Mouse (Mus musculus) layer of hippocampus, postnatal 14 days (tissue): ENCODE results near the gene Ttc7. TPM values are rescaled to one million over a fixed set of nuclear protein-coding genes. Genes with fewer than 3 reads are reported as not detected.
"Not testable (repeated sequence)": the region's sequence is repeated elsewhere in the genome, so short reads cannot be mapped to it uniquely, and the experiment has no call there.

Experiments
- DNase-seq, 2 experiments: peaks; one replicate each; pipeline ENCODE4 v3.0.0; 2021 to 2022; ENCODE audit warnings: low spot score in 2 of 2, mixed read lengths in 1 of 2
- total RNA-seq, 2 experiments: library from RNA; stranded (reverse); gene quantifications; 2 replicates each; pipeline ENCODE4 v1.2.3; 2021

Ttc7 gene
- total RNA-seq, 2 experiments from 2014 or later, result 6.8 to 6.9 TPM

DNA sequence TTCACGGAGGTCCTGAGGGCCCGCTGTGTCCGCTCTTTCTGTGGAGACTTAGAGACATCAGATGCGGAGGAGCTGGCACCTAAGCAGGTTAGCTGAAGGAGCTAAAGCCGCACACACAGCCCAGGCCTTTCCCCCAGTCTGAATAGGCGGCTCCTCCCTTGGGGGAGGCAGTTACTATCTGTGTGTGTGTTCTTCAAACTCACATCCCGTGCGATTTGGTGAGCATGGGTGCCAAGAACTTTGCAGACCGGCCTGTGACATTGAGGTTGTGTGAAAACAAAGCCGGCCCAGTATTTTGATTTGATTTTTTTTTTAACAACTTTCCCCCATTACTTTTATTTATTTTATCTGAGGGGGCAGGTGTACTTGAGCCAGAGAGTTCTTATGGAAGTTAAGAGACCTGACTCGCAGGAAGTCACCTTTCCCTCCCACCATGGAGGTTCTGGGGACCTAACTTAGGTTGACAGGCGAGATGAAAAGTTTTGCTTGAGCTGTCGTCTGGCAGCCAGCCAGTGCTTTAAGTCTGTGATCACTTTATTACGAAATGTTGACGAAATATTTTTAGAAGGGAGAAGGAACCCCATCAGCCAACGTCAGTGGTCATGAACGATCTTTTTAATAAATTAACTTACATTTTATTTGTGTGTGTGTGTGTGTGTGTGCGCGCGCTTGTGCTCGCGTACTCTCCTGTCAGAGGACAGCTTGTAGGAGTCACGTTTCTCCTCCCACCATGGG, 3.2 kb downstream of the Ttc7 start:
- no peak for DNase-seq

DNA sequence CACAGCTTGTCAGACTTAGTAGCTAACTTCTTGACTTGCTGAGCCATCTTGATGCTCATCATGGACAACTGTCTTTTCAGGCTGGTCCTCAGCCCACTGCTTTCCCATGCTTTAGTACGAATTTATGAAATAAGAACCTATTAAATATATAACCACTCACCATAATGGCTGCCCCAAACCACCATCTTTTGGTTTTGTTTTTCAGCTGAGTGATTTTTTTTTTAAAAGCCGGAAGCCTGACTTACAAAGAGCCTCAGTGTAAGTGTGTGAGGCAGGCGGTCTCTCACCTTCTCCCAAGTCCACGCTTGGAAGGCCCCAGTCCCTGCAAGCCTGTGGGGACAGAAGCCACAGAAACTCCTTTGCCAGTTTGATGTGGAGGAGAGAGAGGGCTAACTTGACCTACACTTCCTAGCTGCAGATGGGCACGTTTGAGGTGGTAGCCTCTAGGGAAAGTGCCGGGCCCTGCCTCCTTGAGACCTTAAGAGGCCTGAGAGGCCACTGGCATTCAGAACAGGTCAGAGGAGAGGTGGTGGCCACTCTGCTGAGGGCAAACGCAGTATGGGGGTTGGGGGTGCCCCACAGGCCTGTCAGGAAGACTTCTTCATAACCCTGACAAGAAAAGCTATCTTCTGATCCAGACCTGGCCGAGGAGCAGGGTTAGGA, 3.9 kb downstream of the Ttc7 start:
- no peak for DNase-seq

DNA sequence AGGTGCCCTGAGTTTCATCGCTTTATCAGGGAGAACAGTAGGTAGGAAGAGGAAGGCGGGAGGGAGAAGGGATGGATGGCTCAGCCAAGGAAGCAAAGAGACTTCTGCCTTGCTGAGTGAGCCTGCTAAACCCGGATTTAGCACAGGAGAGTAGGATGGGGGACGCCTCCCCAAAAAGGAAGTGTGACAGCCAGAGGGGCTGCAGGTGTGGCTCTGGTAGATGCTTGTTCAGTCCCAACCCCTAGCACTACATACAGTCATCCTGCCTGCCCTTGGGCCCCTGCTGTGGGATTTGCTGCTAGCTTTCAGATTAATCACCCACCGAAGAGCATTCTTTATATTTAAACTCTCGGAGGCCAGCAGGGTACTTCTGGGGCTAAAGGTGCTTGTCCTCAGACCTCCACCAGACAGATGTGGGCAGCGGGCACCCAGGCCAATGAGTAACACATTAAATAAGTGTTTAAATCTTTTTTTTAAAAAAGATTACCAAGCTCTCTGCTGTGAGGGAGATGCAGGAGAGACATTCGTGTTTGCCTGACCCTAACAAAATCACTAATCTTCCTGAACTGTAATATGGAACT, 4.6 kb downstream of the Ttc7 start:
- no peak for DNase-seq

DNA sequence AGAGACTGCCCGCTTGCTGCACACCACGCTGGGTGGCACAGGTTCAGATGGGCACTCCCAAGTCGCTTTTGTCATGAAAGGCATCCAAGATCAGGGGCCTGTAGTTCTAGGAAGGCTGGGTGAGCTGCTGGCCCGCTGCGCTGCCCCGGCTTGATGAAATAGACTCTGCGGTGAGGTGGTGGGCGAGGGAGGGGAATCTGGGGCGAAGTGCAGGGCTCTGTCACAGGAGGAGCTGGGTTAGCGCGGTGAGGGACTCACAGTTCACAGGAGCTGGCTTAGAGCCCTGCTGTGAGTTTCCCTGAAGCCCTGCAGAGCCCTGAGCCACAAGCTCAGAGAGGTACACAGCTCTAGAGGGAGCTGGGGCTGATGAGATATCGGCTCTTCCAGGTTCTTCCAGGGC, 5.4 kb downstream of the Ttc7 start:
- DNase-seq, result no peak

DNA sequence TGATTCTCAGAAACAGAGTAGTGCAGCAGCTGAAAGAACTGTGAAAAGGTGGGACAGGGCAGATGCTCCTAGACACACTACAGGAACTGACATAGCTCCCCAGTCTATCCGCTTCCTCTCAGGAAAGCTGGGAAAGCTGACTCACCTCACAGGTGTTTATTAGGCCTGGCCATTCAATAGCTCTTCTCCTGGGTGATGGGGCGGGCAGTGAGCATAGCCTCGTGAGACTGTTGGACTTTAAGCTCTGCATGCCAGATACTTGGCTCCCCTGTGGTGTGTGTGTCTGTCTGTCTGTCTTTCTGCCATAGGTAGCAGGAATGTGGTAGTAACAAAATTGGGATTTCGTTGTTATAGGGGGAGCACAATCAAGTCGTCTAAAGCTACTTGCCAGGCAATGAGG, 6.7 kb downstream of the Ttc7 start:
- DNase-seq, result no peak

DNA sequence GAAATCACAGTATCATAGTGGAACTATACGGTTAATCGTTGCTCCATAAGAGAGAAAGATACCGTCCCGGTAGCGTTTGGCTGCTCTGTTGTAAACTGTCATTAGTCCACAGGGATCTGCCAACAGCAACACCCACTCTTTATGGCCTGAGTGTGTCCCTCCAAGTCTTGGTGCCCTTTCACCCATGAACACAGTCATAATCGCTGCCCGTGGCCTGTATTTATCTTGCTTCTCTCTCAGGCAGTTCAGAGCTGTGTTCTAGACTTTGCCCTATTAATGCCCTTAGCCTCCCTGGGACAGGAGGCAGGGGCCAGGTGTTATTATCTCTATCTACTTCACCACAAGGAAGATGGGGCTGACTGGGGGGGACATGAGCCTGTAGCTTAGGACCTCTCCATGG, 8.4 kb downstream of the Ttc7 start:
- no peak for DNase-seq

DNA sequence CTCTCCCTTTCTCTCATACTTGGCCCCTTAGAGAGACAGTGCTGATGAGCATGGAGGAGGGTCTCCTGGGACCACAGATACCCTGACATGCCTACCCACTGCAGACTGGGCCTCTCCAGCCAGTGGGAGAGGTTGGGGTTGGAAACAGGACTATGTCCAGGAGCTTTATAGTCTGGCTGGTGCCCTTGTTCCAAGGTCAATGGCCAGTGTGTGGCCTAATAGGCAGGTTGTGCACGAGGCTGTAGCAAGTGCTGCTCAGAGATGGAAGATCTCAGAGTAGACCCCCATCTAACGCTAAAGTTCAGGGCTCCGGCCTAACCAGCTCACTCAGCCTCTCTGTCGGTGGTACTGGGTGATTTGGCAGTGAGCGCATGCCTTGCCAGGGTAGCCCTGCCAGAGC, 9.1 kb downstream of the Ttc7 start:
- no peak for DNase-seq

DNA sequence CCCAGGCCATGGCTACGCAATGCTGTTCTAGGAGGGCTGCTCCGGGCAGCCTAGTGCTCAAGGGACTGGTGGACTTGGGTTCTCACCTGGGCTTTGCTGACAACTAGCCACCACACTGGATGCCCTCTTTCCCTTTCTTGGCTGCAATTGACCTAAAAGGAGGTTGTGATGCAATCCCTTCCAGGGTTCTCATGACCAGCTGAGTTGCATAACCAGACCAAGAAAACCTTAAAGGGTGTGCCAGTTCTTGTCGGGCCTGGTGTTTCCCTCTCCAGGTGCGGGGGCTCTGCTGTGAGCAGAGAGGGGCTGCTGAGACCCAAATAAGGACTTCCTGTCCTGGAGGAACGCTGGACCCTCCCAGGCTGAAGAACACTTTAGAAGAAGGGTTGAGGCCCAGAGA, 10.4 kb downstream of the Ttc7 start:
- no peak for DNase-seq

DNA sequence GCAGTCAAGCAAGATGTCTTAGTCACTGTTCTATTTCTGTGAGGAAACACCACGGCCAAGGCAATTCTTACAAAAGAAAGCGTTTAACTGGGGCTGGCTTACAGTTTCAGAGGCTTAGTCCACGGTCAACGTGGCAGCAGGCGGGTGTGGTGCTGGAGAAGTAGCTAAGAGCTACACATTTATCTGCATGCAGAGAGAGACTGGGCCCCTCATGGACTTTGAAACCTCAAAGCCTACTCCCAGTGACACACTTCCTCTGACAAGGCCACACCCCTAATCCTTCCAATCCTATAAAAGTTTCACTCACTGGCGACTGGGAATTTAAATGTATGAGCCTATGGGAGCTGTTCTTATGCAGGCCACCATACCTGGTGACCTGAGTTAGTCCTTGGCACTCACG, 13.1 kb downstream of the Ttc7 start:
- no peak for DNase-seq

DNA sequence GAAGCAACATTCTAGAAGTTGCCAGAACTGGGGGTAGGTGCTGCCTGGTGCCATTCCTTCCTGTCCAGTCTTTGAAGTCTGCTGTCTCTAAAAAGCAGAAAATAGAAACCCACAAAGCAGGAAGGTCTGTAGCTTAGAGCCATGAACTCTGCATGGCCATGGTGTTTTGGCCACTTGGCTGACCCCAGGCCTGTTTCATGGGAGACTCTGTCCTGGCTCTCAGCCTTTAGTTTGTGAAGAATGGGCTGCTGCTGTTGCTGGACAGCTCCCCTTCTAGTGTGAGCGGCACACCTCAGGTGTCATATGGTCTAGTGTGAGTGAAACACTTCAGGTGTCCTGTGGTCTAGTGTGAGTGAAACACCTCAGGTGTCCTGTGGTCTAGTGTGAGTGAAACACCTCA, 14.0 kb downstream of the Ttc7 start:
- DNase-seq, result not testable (repeated sequence)

DNA sequence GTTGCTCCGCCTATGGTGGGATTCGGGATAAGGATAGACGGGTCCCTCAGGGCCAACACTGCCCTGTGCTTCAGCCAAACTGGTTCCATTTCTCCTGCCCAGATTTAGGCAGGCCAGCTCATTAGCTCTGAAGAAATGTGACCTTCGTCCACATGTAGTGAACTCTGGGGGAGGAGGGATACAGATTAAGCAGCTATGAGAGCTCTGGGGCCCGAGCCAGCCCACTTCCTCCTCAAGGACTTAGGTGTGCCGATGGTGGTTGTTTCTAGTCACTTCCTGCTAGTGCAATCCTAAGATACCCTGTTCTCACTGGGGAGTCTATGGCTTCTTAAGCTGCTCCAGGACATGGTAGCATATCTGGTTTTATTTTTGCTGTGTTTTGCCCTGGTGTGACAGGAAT, 16.3 kb downstream of the Ttc7 start:
- DNase-seq, result no peak

DNA sequence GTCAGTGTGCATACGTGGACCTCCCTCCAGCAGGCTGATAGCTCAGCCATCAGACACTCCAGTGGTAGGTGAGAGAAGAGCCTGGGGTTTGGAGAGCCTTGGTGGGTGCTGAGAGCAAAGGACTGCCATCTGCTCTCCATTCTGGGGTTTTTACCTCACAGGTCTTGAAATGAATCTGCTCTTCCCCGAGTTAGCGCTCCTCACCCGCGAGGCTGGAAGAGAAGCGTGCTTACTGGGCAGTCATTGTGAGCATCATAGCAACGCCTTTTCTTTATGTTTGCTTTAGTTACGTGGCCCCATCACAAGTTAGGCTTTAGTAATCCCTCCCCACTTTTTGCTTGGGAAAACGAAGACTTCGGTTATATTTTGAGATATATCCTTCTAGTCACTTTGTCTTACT, 17.7 kb downstream of the Ttc7 start:
- no peak for DNase-seq

DNA sequence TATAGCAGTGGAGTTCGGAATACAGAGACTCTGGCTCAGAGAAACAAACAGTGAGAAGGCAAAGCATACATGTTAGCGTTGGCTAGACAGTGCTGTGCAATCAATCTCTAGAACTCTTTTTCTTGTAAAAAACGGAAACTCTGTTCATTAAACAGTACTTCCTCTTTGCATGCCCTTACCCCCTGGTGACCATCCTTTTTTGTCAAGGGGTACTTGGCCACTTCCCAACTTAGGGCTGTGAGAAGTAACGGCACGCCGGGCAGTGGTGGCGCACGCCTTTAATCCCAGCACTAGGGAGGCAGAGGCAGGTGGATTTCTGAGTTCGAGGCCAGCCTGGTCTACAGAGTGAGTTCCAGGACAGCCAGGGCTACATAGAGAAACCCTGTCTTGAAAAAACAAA, 18.9 kb downstream of the Ttc7 start:
- not testable (repeated sequence) for DNase-seq

DNA sequence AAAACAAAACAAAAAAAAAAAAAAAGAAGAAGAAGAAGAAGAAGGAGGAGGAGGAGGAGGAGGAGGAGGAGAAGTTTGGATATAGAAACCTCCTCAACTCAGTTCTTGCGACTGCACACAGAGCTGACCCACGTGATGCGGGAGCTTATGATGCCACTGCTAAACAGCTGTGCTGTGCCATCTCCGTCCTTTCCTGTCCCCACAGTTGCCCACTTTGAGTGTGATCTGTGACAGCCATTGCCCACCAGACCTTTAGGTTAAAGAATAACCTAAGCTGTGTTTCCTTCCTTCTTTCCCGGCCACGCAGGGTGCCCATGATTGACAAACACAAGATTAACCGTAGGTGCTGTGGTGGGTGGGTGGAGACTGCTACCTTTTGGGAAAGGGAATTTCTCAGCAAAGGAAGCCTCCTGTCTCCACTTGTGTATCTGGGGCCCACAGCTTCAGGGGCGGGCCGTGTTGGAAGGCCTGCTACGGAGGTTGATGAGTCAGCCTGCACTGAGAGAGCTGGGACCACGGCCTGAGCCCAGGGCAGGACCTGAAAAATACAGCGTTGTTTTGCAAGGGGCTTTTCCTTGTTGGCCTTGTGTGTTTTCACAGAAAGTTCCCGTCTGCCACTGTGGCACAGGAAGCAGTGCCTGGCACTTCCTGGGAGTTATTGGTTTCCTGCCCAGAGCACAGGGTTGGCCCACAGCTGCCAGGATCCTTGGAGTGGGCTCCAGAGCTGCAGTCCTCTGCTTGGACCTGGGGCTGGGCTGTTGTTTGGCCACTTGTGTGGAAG, 19.5 kb downstream of the Ttc7 start:
- no peak for DNase-seq

DNA sequence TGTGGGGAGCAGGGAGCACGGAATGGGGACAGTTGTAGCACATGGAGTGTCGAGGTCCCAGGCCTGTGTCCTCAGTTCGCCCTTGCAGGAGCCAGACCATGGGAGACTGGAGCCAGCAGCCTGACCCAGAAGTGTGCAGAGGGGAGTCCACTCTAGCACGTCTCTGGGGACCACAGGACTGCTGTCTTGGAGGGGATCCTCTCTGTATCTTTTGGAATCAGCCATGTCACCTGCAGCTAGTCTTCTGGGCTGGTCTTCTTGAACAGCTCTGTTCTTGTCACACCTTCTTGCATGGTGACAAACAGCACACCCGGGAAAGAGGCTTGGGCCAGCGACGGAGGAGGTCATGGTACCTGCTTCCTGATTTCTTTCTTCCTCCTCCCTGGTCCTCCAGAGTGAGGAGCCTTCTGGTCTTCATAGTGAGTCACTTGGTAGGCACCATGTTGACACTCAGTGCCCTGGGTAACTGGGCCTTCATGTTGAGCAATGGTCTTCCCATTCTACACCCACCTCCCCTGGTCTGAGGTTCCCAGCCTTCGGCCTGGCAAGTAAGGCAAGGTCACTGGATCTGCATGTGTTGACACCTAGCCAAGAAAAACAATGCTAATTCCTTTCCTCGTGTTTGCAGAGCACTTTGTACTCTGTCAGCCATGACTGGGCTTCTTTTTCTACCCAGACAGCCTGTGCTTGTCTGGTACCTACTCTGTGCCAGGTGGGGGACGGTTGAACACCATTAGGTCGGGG, 21.6 kb downstream of the Ttc7 start:
- DNase-seq, result no peak

DNA sequence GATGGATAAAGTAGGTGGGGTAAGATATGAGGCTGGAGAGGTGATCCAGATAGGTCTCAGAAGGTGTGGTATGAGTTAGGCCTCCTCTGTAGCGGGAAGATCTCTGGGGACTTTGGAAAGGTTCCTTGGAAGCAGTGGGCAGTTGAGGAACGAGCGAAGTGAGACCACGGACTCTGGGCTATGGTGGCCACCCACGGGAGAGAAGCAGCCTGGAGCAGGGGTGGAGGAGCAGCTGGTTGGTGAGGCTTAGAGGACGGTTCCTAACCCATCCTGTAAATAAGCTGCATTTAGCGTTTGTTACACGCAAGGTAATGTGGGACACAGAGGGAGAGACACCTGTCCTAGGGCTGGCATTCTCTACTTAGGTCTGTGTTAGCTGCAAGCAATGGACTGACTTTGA, 22.4 kb downstream of the Ttc7 start:
- no peak for DNase-seq

DNA sequence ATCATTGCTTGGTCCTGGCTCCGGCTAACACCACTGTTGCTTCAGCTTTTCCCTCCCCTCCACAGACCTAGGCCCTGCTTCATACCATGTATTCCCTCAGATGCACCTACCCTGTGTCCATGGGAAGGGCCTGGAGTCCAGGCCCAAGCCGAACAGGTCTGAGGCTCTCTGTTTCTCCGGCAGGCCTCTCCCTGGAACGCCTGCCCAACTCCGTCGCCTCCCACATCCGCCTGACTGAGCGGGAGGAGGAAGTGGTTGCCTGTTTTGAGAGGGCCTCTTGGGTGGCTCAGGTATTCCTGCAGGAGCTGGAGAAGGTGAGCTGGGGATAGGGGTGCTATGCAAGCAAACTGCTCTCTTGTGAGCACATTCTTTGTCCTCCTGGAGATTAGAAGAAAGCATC, 24.1 kb downstream of the Ttc7 start:
- no peak for DNase-seq

DNA sequence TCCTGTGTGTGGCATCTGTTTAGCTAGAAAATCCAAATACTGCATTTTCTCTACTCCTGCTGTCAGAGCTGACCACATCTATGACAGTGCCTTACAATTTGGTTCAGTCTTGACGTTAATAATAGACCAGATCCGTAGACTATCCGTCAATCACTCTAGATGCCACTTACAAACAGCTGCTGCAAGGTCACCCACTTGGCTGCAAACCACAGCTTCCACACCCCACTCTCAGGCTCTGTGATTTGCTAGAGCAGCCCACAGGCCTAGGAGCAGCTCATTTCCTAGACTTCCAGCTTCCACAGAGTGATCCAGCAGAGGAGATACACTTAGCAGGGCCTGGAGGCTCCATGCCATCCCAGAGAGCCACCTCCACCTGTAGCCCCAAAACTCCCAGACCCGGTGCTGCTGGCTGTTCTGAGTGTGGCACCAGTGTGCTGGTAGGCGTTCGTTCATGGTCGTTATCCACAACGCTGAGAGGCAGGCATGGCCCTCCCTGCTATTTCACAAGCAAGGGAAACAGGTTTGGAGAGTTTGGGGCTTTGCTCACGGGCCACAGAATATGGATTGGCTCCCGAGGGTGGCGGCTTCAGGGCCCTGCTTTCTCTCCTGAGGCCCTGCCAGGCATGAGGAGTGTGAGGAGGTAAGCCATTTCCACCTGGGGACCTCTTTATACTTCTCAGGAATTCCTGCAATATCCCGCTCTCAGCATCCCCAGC, 26.5 kb downstream of the Ttc7 start:
- no peak for DNase-seq

DNA sequence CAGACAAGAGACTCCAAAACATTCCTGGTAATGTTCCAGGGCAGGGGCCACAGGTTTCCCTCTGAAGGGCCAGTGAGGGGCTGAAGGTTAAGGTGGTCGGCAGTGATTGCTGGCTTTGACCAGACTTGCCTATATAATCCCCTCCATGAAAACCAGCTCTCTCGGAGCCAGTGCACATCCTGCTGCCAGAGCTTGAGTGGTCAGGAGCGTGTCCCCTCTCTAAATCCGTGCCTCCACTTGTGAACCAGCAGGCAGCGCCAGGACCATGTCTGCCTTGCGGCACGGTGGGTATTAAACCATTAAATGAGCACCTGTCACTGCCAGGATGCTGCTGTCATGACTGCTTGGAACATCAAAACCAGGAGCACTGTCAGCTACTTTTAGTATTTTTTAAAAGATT, 27.8 kb downstream of the Ttc7 start:
- DNase-seq, result no peak

DNA sequence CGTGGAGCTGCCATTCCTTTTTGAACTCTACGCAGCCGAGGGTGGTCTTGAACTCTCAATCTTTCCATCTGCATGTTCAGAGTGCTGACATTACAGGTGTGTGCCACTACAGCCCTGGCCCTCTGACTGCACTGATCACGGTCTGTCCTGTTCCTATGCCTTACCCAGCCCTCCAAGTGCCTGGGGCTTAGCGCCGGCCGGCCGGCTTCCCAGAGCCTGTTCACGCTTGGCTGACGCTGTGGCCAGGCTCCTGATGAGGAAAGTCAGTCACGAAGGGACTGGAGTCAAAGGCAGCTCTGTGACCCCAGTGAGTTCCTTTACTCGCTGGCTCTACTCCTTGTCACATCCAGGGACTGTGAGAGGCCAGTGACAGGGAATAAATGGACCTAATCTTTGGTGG, 29.7 kb downstream of the Ttc7 start:
- no peak for DNase-seq
